Mouse (Mus musculus) left cerebral cortex, adult 6 months (tissue): ENCODE results near the gene Irf8. TPM values are rescaled to one million over a fixed set of nuclear protein-coding genes. Genes with fewer than 3 reads are reported as not detected.

Experiments
- long read RNA-seq, 2 experiments: library from polyadenylated mRNA; unstranded; transcript quantifications; one replicate each; pipeline ENCODE4 v2.0.0; 2019 to 2020
- polyA plus RNA-seq: library from polyadenylated mRNA; unstranded; fragments of <200 nt; fragmentation: Nextera tagmentation; gene quantifications from 2 replicates; pipeline ENCODE4 v1.2.3, GENCODE M21; 2021

Irf8 gene
- polyA plus RNA-seq: 3.4 and 4.4 TPM in 2 replicates
- long read RNA-seq, experiment 1, transcript Irf8-201 (9 exons, 2,847 nt): major isoform, 24 of 27 reads
- long read RNA-seq, experiment 1, partial matches to known transcripts: 1 of 27 reads
- long read RNA-seq, experiment 1, other reads (novel, unspliced or antisense): 2 of 27 reads
- long read RNA-seq, experiment 2, transcript Irf8-201 (9 exons, 2,847 nt): major isoform, 7 of 10 reads
- long read RNA-seq, experiment 2, partial matches to known transcripts: 1 of 10 reads
- long read RNA-seq, experiment 2, other reads (novel, unspliced or antisense): 2 of 10 reads

GRCm38 (mm10) chr8:120735770-120736481 is at the start of gene Irf8:
TSS of gene Irf8 (plus strand) at chr8:120736358.

Other genes with a start within 250 kb of the Irf8 start
- 2.6 and 3.0 TPM in 2 replicates for gene Gins2, start 147.1 kb upstream of the Irf8 start, polyA plus RNA-seq
- 10.7 and 16.9 TPM in 2 replicates for gene 1190005I06Rik, start 88.7 kb upstream of the Irf8 start, polyA plus RNA-seq
- gene Gm27021, start 68.3 kb upstream of the Irf8 start, polyA plus RNA-seq: 2.2 and 3.8 TPM in 2 replicates
- 5,898 and 6,081 TPM in 2 replicates for gene Cox4i1, start 68.1 kb upstream of the Irf8 start, polyA plus RNA-seq
- 82.4 and 123 TPM in 2 replicates for gene Emc8, start 67.8 kb upstream of the Irf8 start, polyA plus RNA-seq